Mouse (Mus musculus): ENCODE measurements around the gene Slc12a1. TPM values are rescaled to one million over a fixed set of nuclear protein-coding genes. Genes with fewer than 3 reads are reported as not detected.

The Slc12a1 gene
- polyA plus RNA-seq, 1 experiment: not detected

- Histone ChIP-seq H3K4me1 (peaks cover 13% of the 10 kb centered on the region), H3K36me3 (replicated peaks; ENCODE audit: low read length) (no peaks in the 10 kb centered on the region), H3K27me3 (replicated peaks) (peaks cover 21% of the 10 kb centered on the region), H3K9me3 (no peaks in the 10 kb centered on the region), H3K4me3 (replicated peaks) (peak within 1 kb of the TSS; percentile 89)
- TF ChIP-seq FLI1 (IDR thresholded peaks at IDR 0.05; ENCODE audit: low read length): no peak
- no peak for TF ChIP-seq GATA1 (IDR thresholded peaks at IDR 0.05; ENCODE audit: borderline replicate concordance, low read length)
These were observed 16.1 kb upstream of the Slc12a1 start, which contains the start of gene Ctxn2 for GRCm38 (mm10) chr2:125135903-125136811. Ctxn2 (plus strand) TSS chr2:125136692.

- TF ChIP-seq GATA1 (IDR thresholded peaks at IDR 0.05; ENCODE audit: borderline replicate concordance, low read length): no peak
- no peak for TF ChIP-seq FLI1 (IDR thresholded peaks at IDR 0.05; ENCODE audit: low read length)
- H3K36me3 ChIP-seq (replicated peaks; ENCODE audit: low read length): no peaks in the 10 kb centered on the region
- H3K4me3 ChIP-seq (replicated peaks): peak overlapping the region; percentile 89
- H3K4me1 ChIP-seq: peaks cover 13% of the 10 kb centered on the region
- peaks cover 19% of the 10 kb centered on the region for H3K27me3 ChIP-seq (replicated peaks)
- H3K9me3 ChIP-seq: no peaks in the 10 kb centered on the region
These were observed 15.5 kb upstream of the Slc12a1 start for GRCm38 (mm10) chr2:125136846-125137245.

DNA sequence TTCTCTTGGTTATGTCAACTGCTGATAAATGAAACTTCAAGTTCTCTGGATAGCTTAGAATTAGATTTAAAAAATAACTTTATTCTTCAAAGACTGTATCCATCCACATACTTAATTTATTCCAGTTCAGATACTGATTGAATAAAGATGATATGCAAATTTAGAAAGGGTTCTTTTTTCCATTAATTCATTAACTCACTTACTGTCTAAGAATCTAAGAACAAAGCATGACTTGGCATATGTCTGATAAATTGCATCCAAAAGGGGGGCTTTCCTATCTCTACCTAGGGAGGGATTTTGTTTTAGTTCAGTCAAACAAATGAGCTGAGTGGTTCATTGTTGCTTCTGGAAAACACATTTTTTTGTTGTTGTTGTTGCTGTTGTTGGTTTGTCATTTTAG, 10.0 kb upstream of the Slc12a1 start:
- no peak for TF ChIP-seq FLI1 (IDR thresholded peaks at IDR 0.05; ENCODE audit: low read length)
- TF ChIP-seq GATA1 (IDR thresholded peaks at IDR 0.05; ENCODE audit: borderline replicate concordance, low read length): no peak
- Histone ChIP-seq H3K27me3 (replicated peaks) (peaks cover 7% of the 10 kb centered on the region), H3K4me1 (0 out of 2 replicates have a peak, but pooled peaks cover 3% of the 10 kb centered on the region), H3K36me3 (replicated peaks; ENCODE audit: low read length) (no peaks in the 10 kb centered on the region), H3K4me3 (replicated peaks) (no peak overlapping the region), H3K9me3 (no peaks in the 10 kb centered on the region)

GRCm38 (mm10) chr2:125154294-125154693, 2.0 kb downstream of the Slc12a1 start:
- H3K4me1 ChIP-seq: 0 out of 2 replicates have a peak, but pooled peaks cover 3% of the 10 kb centered on the region
- H3K27me3 ChIP-seq (replicated peaks): peaks cover 10% of the 10 kb centered on the region
- TF ChIP-seq GATA1 (IDR thresholded peaks at IDR 0.05; ENCODE audit: borderline replicate concordance, low read length) (no peak), FLI1 (IDR thresholded peaks at IDR 0.05; ENCODE audit: low read length) (no peak)

GRCm38 (mm10) chr2:125155504-125155903, 3.2 kb downstream of the Slc12a1 start:
- no peaks in the 10 kb centered on the region for H3K9me3 ChIP-seq
- 0 out of 2 replicates have a peak, but pooled peaks cover 3% of the 10 kb centered on the region for H3K4me1 ChIP-seq
- no peak overlapping the region for H3K4me3 ChIP-seq (replicated peaks)
- no peak for TF ChIP-seq FLI1 (IDR thresholded peaks at IDR 0.05; ENCODE audit: low read length)
- no peak for TF ChIP-seq GATA1 (IDR thresholded peaks at IDR 0.05; ENCODE audit: borderline replicate concordance, low read length)
- no peaks in the 10 kb centered on the region for H3K36me3 ChIP-seq (replicated peaks; ENCODE audit: low read length)
- H3K27me3 ChIP-seq (replicated peaks): peaks cover 10% of the 10 kb centered on the region

More at GRCm38 (mm10) chr2:125154294-125154693, 2.0 kb downstream of the Slc12a1 start:
- Histone ChIP-seq H3K36me3 (replicated peaks; ENCODE audit: low read length) (no peaks in the 10 kb centered on the region), H3K4me3 (replicated peaks) (no peak overlapping the region), H3K9me3 (no peaks in the 10 kb centered on the region)

DNA sequence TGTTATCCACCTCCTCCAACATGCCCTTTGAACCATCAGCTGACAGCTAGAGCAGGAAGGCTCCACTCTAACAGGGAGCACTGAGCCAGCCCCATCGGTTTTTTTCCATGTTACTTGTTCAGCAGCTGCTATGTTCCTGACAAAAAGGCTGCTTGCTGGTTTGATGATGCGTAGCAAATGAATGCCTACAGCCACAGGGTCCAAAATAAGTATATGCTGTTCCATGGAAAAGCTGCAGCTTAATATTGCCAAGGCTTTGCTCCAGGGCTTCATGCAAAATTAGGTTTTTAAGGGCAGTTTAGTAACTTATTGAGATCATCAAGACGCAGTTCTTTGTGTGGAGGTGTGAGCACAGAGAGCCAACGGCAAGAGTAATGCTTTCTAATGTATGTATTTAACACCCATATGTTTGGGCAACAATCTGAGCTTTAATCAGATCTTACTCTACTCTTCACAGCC, 9.7 kb downstream of the Slc12a1 start:
- TF ChIP-seq FLI1 (IDR thresholded peaks at IDR 0.05; ENCODE audit: low read length): no peak
- no peak for TF ChIP-seq GATA1 (IDR thresholded peaks at IDR 0.05; ENCODE audit: borderline replicate concordance, low read length)
- H3K4me3 ChIP-seq (replicated peaks): no peak overlapping the region
- H3K27me3 ChIP-seq (replicated peaks): no peaks in the 10 kb centered on the region
- no peaks in the 10 kb centered on the region for H3K4me1 ChIP-seq
- H3K9me3 ChIP-seq: no peaks in the 10 kb centered on the region
- no peaks in the 10 kb centered on the region for H3K36me3 ChIP-seq (replicated peaks; ENCODE audit: low read length)

GRCm38 (mm10) chr2:125178225-125178798, 26.0 kb downstream of the Slc12a1 start:
- Histone ChIP-seq H3K4me1 (0 out of 2 replicates have a peak, but pooled peaks cover 3% of the 10 kb centered on the region), H3K27me3 (replicated peaks) (peaks cover 11% of the 10 kb centered on the region), H3K36me3 (replicated peaks; ENCODE audit: low read length) (no peaks in the 10 kb centered on the region), H3K9me3 (no peaks in the 10 kb centered on the region), H3K4me3 (replicated peaks) (no peak overlapping the region)
- TF ChIP-seq FLI1 (IDR thresholded peaks at IDR 0.05; ENCODE audit: low read length) (no peak), GATA1 (IDR thresholded peaks at IDR 0.05; ENCODE audit: borderline replicate concordance, low read length) (no peak)

- H3K4me1 ChIP-seq: peaks cover 3% of the 10 kb centered on the region; the same call in 1 of the 2 replicates
- no peaks in the 10 kb centered on the region for H3K36me3 ChIP-seq (replicated peaks; ENCODE audit: low read length)
- no peak overlapping the region for H3K4me3 ChIP-seq (replicated peaks)
- H3K27me3 ChIP-seq (replicated peaks): peaks cover 5% of the 10 kb centered on the region
- H3K9me3 ChIP-seq: peaks cover 10% of the 10 kb centered on the region
- TF ChIP-seq FLI1 (IDR thresholded peaks at IDR 0.05; ENCODE audit: low read length) (no peak), GATA1 (IDR thresholded peaks at IDR 0.05; ENCODE audit: borderline replicate concordance, low read length) (no peak)
These were observed 35.6 kb downstream of the Slc12a1 start for GRCm38 (mm10) chr2:125187904-125188303.

- Histone ChIP-seq H3K4me1 (peaks cover 5% of the 10 kb centered on the region; the same call in 1 of the 2 replicates), H3K9me3 (peaks cover 11% of the 10 kb centered on the region), H3K27me3 (replicated peaks) (peaks cover 7% of the 10 kb centered on the region), H3K4me3 (replicated peaks) (no peak overlapping the region), H3K36me3 (replicated peaks; ENCODE audit: low read length) (no peaks in the 10 kb centered on the region)
- TF ChIP-seq FLI1 (IDR thresholded peaks at IDR 0.05; ENCODE audit: low read length) (no peak), GATA1 (IDR thresholded peaks at IDR 0.05; ENCODE audit: borderline replicate concordance, low read length) (no peak)
These were observed 36.9 kb downstream of the Slc12a1 start for GRCm38 (mm10) chr2:125189197-125189596.

Measured in megakaryocyte, embryonic 14.5 days (primary cell).